Mouse (Mus musculus) cerebellum, adult 9-10 months (tissue): ENCODE results near the gene Cpsf3.

Experiments
- DNase-seq: peaks from one replicate; pipeline ENCODE4 v3.0.0; 2022

The Cpsf3 gene

GRCm38 (mm10) chr12:21335869-21336268 is 50.7 kb downstream of the Cpsf3 start:
- no peak for DNase-seq

GRCm38 (mm10) chr12:21337171-21337570 is 52.0 kb downstream of the Cpsf3 start:
- no peak for DNase-seq

- DNase-seq, result no peak
Observed at GRCm38 (mm10) chr12:21340674-21341073, 55.5 kb downstream of the Cpsf3 start.

GRCm38 (mm10) chr12:21346972-21347371 is 61.8 kb downstream of the Cpsf3 start:
- DNase-seq, result no peak

- no peak for DNase-seq
Observed at GRCm38 (mm10) chr12:21350113-21350876, 65.1 kb downstream of the Cpsf3 start.

GRCm38 (mm10) chr12:21353681-21354080 is 68.5 kb downstream of the Cpsf3 start:
- no peak for DNase-seq

- DNase-seq, result no peak
Observed at GRCm38 (mm10) chr12:21362686-21363085, 77.5 kb downstream of the Cpsf3 start.

- DNase-seq, result no peak
Observed at GRCm38 (mm10) chr12:21363195-21363594, 78.0 kb downstream of the Cpsf3 start.
